Mouse (Mus musculus): ENCODE results near the gene Tpst2.

Tpst2 gene

GRCm38 (mm10) chr5:112276267-112276873, at the start of gene Tpst2:
Gene Tpst2, plus strand, starts transcription at chr5:112276691.
- DNase-seq (ENCODE audit: low spot score in 2 of 2): peak; percentile 100

- no peak for DNase-seq (ENCODE audit: low spot score in 2 of 2)
Measured at GRCm38 (mm10) chr5:112227354-112227753, 49.1 kb upstream of the Tpst2 start.

GRCm38 (mm10) chr5:112227898-112228239, 48.6 kb upstream of the Tpst2 start:
- no peak for DNase-seq (ENCODE audit: low spot score in 2 of 2)

DNA sequence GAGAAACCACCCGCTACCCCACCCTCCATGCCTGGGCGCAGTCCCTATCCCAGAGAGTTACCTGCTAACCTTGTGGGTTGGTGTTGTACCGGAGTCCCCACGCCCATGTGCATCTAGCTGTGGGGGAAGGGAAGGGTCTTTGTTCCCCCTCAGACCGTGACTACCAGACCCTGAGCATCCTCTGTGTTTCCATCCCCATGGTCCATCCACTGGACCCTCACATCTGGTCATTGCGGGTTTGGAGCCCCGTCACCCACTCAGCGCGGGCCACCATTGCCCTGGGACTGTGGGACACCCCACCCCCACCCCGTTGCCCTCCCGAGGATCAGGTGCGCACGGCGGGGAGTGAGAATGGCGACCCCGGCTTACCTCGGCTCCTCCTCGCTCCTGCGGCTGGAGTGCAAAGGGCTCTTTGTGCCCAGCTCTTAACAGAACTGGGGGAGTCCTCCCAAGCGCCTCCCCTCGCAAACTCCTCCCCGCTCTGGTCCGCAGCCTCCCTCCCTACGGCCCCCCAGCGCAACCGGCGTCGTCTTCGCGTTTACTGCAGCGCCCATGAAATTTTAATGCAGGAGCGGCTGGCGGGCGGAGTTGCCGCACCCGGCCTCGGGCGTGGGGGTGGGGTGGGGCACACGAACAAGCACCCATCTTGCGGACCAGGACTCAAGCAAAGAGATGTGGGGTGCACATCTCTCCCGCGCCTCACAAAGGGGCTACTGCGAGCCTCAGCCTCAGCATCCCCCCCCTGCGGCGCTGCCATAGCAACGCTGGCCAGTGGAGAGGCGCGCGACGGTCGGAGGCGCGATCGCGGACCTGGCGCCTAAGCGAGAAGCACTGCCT, 48.0 kb upstream of the Tpst2 start:
- DNase-seq (ENCODE audit: low spot score in 2 of 2): no peak

DNA sequence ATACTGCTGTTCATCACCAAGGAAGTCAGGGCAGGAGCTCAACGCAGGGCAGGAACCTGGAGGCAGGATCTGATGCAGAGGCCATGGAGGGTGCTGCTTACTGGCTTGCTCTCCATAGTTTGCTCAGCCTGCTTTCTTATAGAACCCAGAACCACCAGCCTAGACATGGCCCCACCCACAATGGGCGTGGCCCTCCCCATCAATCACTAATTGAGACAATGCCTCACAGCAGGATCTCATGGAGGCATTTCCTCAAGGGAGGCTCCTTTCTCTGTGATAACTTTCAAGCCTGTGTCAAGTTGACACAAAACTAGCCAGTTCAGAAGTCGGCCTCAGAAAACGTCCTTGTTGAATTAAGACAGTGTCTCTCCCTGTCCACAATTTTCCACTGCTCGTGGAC, 40.7 kb upstream of the Tpst2 start:
- DNase-seq (ENCODE audit: low spot score in 2 of 2): no peak

GRCm38 (mm10) chr5:112236631-112237030, 39.9 kb upstream of the Tpst2 start:
- DNase-seq (ENCODE audit: low spot score in 2 of 2): no peak

- DNase-seq (ENCODE audit: low spot score in 2 of 2): no peak
Measured at GRCm38 (mm10) chr5:112237439-112237838, 39.1 kb upstream of the Tpst2 start.

GRCm38 (mm10) chr5:112237866-112238570, 38.5 kb upstream of the Tpst2 start:
- no peak for DNase-seq (ENCODE audit: low spot score in 2 of 2)

DNA sequence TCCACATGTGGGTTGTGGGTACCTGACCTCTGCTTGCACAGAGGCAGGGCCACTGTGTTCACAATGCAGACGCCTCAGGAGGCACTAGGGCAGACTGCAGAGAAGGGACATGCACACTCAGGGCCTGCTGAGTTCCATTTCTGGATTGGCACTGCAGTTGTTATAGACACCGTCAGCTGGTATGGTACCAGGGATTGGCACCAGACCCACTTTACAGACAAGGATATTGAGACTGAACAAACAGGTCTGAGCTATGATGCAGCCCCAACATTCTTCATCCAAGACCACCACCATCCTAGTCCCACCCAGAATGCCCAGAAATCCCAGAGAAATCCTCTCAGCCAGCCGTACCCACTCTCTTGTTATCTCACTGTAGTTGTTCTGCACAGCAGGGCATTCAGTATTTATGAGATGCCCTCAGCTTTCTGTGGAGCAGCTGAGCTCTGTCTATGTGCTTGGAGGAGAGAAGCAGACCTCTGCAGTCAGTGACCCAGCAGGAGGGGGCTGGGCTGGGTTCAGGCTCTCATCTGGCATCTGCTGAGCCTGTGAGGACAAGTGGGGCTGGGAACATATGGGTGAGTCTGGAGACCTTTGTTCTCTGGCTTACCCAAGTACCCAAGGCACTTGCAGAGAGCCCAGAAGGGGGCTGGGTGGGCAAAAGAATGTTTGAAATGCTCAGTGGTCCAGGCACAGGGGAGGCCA, 37.6 kb upstream of the Tpst2 start:
- DNase-seq (ENCODE audit: low spot score in 2 of 2): no peak

GRCm38 (mm10) chr5:112240761-112241160, 35.7 kb upstream of the Tpst2 start:
- DNase-seq (ENCODE audit: low spot score in 2 of 2): peak; percentile 82 to 95

- DNase-seq (ENCODE audit: low spot score in 2 of 2): no peak
Measured at GRCm38 (mm10) chr5:112241849-112242248, 34.6 kb upstream of the Tpst2 start.

GRCm38 (mm10) chr5:112242361-112242778, 34.1 kb upstream of the Tpst2 start:
- peak in 1 of 2 experiments; percentile 60 for DNase-seq (ENCODE audit: low spot score in 2 of 2)

DNA sequence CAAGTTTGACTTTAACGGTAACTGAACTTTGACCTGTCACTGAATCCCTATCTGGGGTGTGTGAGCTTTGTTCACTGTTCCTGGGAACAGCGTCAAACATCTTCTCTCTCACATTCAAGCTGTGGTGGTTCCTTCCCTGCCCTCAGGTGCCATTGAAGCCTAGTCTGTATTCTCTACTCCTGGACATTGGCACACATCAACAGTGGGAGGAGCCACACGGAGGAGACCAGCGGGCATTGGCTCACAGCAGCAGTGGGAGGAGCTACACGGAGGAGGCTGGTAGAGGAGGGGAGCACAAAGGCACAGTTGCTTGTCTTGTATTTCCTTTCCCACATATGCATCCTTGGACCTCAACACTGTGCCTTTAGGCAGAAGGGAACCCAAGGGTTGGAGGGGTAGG, 33.5 kb upstream of the Tpst2 start:
- no peak for DNase-seq (ENCODE audit: low spot score in 2 of 2)

DNA sequence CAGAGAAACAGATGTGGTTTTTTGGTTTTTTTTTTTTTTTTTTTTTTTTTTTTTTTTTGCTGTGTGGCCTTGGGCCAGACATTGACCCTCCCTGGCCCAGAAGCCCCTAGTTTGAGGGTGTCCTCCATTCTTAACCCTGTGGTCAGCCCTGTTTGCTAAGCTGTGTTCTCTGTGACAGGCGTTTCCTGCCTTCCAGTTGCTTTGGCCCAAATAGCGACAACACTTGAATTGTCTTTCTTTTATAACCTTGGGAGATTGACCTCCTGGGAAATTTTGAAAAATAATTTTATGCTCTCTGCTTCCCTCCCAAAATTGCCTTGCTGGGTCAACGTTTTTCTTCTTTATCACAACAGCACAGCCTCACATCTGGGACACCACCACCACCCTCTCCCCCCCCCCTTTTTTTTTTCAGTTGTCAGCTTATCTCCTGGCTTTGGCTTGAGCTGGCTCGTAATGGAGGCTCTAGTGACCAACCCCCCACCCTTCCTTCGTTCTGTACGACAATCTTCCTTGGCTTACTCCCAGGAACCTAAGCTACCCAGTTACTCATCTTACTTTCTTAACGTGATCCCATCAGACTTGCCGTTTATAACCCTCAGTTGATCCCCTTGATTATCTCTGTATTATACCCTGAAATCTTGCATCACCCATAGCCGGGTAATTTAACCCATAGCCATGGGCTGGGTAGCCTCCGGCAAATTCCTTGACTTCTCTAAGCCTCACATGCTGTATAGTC, 32.8 kb upstream of the Tpst2 start:
- DNase-seq (ENCODE audit: low spot score in 2 of 2): no peak

- DNase-seq (ENCODE audit: low spot score in 2 of 2): no peak
Measured at GRCm38 (mm10) chr5:112244275-112244562, 32.3 kb upstream of the Tpst2 start.

DNA sequence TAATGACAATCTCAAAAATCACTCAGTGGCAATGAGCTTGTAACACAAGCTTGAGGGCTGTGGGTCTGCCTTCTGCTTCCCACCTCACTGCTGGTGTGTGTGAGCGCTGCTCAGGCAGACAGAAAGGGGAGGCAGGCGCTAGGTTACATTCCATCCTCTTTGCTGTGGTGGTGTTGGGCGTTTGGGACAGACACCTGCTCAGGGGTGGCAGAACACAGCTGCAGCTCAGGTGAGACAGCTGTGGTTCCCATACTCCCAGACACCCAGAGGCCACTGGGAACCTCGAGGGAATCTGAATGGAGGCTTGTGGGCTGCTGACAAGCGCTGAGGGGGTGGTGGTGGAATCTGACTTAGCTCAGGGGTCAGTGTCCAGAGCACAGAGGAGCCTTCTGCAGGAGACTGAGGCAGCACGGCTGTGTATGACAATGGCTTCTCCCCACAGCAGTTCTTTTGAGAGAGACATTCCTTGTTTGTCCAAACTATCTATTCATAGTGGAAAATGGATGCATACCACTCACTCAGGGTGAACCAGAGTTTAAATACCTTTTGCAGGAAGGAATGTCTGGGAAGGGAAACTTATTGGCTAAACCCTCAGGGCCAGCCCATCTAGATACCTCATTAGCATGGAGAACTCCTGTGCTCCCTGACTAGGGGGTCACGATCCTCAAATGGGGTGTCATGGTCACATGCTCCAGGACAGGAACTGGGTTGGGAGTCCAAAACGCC, 31.4 kb upstream of the Tpst2 start:
- no peak for DNase-seq (ENCODE audit: low spot score in 2 of 2)

- DNase-seq (ENCODE audit: low spot score in 2 of 2): no peak
Measured at GRCm38 (mm10) chr5:112247399-112247798, 29.1 kb upstream of the Tpst2 start.

- no peak for DNase-seq (ENCODE audit: low spot score in 2 of 2)
Measured at GRCm38 (mm10) chr5:112249106-112249505, 27.4 kb upstream of the Tpst2 start.

DNA sequence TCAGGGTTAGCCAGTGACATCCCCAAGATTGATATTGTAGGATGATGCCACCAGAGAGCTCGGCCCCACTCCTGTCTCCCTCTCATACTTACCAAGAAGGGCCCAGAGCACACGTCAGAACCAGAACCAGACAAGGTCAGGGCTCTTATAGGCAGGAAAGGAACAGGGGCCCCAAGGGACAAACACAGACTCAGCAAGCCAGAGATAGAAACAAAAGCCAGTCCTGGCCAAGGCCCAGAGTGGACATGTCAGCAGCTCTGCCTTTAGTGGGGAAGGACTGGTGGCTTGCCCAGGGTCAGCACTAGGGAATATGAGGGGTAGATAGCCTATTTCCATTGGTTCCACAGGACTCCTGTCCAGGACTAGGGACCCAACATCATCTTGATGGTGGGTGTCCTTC, 24.1 kb upstream of the Tpst2 start, which contains the start of gene Cryba4:
TSS of gene Cryba4 (minus strand) at position 119 of the 400 bp plus-strand sequence.
- no peak for DNase-seq (ENCODE audit: low spot score in 2 of 2)

DNA sequence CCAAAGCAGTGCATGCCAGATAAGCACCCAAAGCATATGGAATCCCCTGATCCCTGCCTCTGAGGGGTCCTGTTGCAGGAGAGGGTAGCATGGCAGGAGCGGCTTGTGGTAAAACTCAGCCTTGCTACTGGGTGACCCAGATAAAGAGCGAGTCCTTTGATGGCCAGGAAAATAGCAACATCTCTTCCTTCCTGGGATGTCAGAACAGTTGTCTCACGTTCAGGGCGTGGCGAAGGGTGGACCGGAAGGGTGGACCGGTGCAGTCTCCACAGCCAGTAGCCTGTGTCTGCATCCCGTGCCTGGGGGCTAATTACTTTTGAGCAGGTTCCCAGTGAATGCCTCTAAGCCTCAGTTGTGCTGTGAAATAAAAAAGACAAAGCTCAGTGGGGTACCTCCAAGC, 23.3 kb upstream of the Tpst2 start:
- DNase-seq (ENCODE audit: low spot score in 2 of 2): peak in 1 of 2 experiments; percentile 46

DNA sequence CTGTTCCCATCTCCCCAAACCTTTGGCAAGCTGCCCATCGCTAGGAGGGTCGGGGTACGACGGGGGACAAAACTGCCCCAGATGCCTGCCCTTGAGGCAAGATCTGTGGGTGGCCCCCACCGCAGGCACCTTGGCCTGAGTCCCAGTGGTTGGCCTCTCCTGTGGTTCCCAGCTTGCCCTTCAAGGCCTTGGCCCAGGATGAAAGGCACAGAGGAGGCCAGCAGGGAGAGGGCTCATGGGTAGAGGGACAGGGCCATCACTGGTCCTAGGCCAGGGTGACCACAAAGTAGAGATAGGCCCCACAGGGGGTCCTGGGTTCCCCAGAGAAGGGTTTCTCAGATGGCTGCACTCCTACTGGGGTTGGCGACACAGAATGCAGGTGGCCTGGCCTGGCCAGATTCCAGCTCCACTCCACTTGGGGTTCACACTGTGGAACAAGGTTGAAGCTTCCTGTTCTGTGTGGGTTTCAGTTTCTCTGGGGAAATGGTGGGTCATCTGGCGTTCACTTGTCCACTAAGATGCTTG, 22.1 kb upstream of the Tpst2 start:
- no peak for DNase-seq (ENCODE audit: low spot score in 2 of 2)

Measured in spleen, postnatal 4 days (tissue).